Mouse (Mus musculus): ENCODE measurements around the gene Tfap4.

DNA sequence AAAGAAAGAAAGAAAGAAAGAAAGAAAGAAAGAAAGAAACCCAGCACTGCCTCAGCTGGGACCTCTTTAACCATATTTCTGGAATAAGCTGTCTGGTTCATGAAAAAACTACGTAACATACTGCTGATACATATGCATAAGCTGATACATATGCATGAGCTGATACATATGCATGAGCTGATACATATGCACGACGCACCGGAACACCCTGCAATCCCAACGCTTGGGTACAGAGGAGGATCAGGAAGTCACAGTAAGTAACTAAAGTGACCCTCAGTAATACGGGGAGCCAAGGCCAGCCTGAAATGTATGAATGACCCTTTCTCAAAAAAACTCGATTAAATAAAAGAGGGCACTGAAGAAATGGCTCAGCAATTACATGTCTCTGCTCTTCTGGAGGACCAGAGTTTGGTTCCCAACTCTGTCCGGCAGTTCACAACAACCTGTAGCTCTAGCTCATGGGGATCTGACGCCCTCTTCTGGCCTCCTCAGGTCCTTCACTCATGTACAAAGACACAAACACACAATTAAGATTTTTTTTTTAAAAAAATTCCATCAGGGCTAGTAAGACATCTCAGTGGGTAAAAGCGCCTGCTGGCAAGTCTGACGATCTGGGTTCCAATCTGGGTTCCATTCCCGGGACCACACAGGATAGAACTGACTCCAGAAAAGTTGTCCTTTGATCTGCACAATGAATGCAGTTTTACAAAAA lies 19.4 kb downstream of the Tfap4 start:
- no peak for TF ChIP-seq CTCF (IDR thresholded peaks at IDR 0.05; ENCODE audit: control insufficient read depth, insufficient read depth, insufficient read length)
- no peak for TF ChIP-seq MAX (IDR thresholded peaks at IDR 0.05)
- no peak for TF ChIP-seq USF1 (IDR thresholded peaks at IDR 0.05; ENCODE audit: low read depth)
- no peak for TF ChIP-seq MYOD1 (IDR thresholded peaks at IDR 0.05; ENCODE audit: control insufficient read depth, insufficient read length, low read depth)
- no peak for TF ChIP-seq CEBPB (IDR thresholded peaks at IDR 0.05; ENCODE audit: low read depth)
- no peak for TF ChIP-seq MYOG (IDR thresholded peaks at IDR 0.05; ENCODE audit: control insufficient read depth, extremely low read depth, insufficient read length)
- no peak for TF ChIP-seq FOSL1 (IDR thresholded peaks at IDR 0.05; ENCODE audit: insufficient read depth, low read length, poor library complexity, severe bottlenecking)

Measured in C2C12 (cell line).